Mouse (Mus musculus) mesoderm, embryonic 11.5 days (tissue): ENCODE data around the gene Extl1.
"Not testable (repeated sequence)": the region's sequence is repeated elsewhere in the genome, so short reads cannot be mapped to it uniquely, and the experiment has no call there.

Source experiments
- DNase-seq: peaks from one replicate; pipeline ENCODE4 v3.0.0-alpha.2; 2012; ENCODE audit warnings: low read depth, low spot score

The Extl1 gene

GRCm38 (mm10) chr4:134383750-134384149 is at the start of gene Extl1:
Gene Extl1, minus strand, starts transcription at chr4:134383850.
- DNase-seq = not testable (repeated sequence)

GRCm38 (mm10) chr4:134432686-134433360 is 49.2 kb upstream of the Extl1 start:
- no peak for DNase-seq

- DNase-seq = peak; percentile 84
Measured at GRCm38 (mm10) chr4:134430381-134431004, 46.8 kb upstream of the Extl1 start.

GRCm38 (mm10) chr4:134425088-134425487 is 41.4 kb upstream of the Extl1 start:
- DNase-seq = no peak

GRCm38 (mm10) chr4:134423949-134424348 is 40.3 kb upstream of the Extl1 start:
- no peak for DNase-seq

GRCm38 (mm10) chr4:134421971-134422370 is 38.3 kb upstream of the Extl1 start:
- no peak for DNase-seq

GRCm38 (mm10) chr4:134417111-134417510 is 33.5 kb upstream of the Extl1 start:
- DNase-seq = no peak

- no peak for DNase-seq
Measured at GRCm38 (mm10) chr4:134416602-134417001, 33.0 kb upstream of the Extl1 start.

- no peak for DNase-seq
Measured at GRCm38 (mm10) chr4:134416177-134416576, 32.5 kb upstream of the Extl1 start.

GRCm38 (mm10) chr4:134409286-134409685 is 25.6 kb upstream of the Extl1 start:
- no peak for DNase-seq

- DNase-seq = no peak
Measured at GRCm38 (mm10) chr4:134403721-134404120, 20.1 kb upstream of the Extl1 start.

GRCm38 (mm10) chr4:134402571-134403262 is 19.1 kb upstream of the Extl1 start:
- DNase-seq = no peak

GRCm38 (mm10) chr4:134401856-134402570 is 18.4 kb upstream of the Extl1 start:
- DNase-seq = no peak

- peak; percentile 57 for DNase-seq
Measured at GRCm38 (mm10) chr4:134401181-134401661, 17.6 kb upstream of the Extl1 start.

- no peak for DNase-seq
Measured at GRCm38 (mm10) chr4:134400206-134400605, 16.6 kb upstream of the Extl1 start.

- no peak for DNase-seq
Measured at GRCm38 (mm10) chr4:134397732-134398131, 14.1 kb upstream of the Extl1 start.

- DNase-seq = no peak
Measured at GRCm38 (mm10) chr4:134397121-134397520, 13.5 kb upstream of the Extl1 start.

- peak; percentile 99 for DNase-seq
Measured at GRCm38 (mm10) chr4:134395977-134396825, 12.6 kb upstream of the Extl1 start, which contains the start of gene Pafah2. Gene Pafah2, plus strand, starts transcription at chr4:134396320.

- DNase-seq = no peak
Measured at GRCm38 (mm10) chr4:134395142-134395541, 11.5 kb upstream of the Extl1 start.

GRCm38 (mm10) chr4:134393026-134393425 is 9.4 kb upstream of the Extl1 start:
- DNase-seq = peak; percentile 52

- DNase-seq = no peak
Measured at GRCm38 (mm10) chr4:134392595-134392994, 8.9 kb upstream of the Extl1 start.
